Mouse (Mus musculus) kidney, postnatal 0 days (tissue): ENCODE results near the gene Bok. TPM values are rescaled to one million over a fixed set of nuclear protein-coding genes. Genes with fewer than 3 reads are reported as not detected.
A peak's percentile ranks its signal among the peaks of the same experiment; 100 is the strongest.

Source experiments
- ATAC-seq: fragments of 200-750 bp; cut with Nextera tagmentation; replicated peaks from 2 replicates; pipeline ENCODE4 v1.8.0; 2017; ENCODE audit warnings: low read depth, moderate number of reproducible peaks, moderate TSS enrichment, moderate library complexity; ENCODE audit not compliant: low FRiP score
- DNase-seq: peaks from one replicate; pipeline ENCODE4 v3.0.0-alpha.2; 2016; ENCODE audit warnings: low spot score
- H3K27ac ChIP-seq: fragments of 300-500 bp; sonication (generic); 2 replicates; pipeline ENCODE4 v1.5.1; 2014; ENCODE audit warnings: mild to moderate bottlenecking
- H3K27me3 ChIP-seq: fragments of 300-500 bp; sonication (generic); 2 replicates; pipeline ENCODE4 v1.6.1; 2014; ENCODE audit warnings: low read length, mixed read lengths; ENCODE audit not compliant: insufficient read depth
- H3K36me3 ChIP-seq: fragments of 300-500 bp; sonication (generic); 2 replicates; pipeline ENCODE4 v1.6.1; 2014; ENCODE audit warnings: low read length, mixed read lengths; ENCODE audit not compliant: insufficient read depth
- H3K4me1 ChIP-seq: fragments of 300-500 bp; sonication (generic); replicated peaks from 2 replicates; pipeline ENCODE4 v1.6.1; 2014; ENCODE audit warnings: antibody characterized with exemption, low read length, mixed read lengths; ENCODE audit not compliant: insufficient read depth
- H3K4me2 ChIP-seq: fragments of 300-500 bp; sonication (generic); 2 replicates; pipeline ENCODE4 v1.6.1; 2014; ENCODE audit warnings: mild to moderate bottlenecking, low read length, moderate library complexity, mixed read lengths
- H3K4me3 ChIP-seq: fragments of 300-500 bp; sonication (generic); replicated peaks from 2 replicates; pipeline ENCODE4 v1.5.1; 2014; ENCODE audit warnings: low read depth, low read length
- H3K9ac ChIP-seq: fragments of 300-500 bp; sonication (generic); 2 replicates; pipeline ENCODE4 v1.6.1; 2014; ENCODE audit warnings: low read depth, low read length
- H3K9me3 ChIP-seq: fragments of 300-500 bp; sonication (generic); replicated peaks from 2 replicates; pipeline ENCODE4 v1.6.1; 2016; ENCODE audit warnings: low read length, inconsistent platforms, mixed read lengths
- CTCF ChIP-seq: IDR thresholded peaks from 2 replicates; pipeline ENCODE4 v1.5.1; 2016; ENCODE audit warnings: antibody characterized with exemption, low read depth, mild to moderate bottlenecking, moderate library complexity
- WGBS: fragments of 180-500 bp; shearing (Covaris S2); extraction: QIAGEN DNeasy Blood & Tissue Kit; methylation state at CpG from one replicate; pipeline ENCODE4 v1.1.7; 2014; 5-methylcytosine and 5-hydroxymethylcytosine counted together
- polyA plus RNA-seq: library from polyadenylated mRNA; unstranded; fragments of >200 nt; fragmentation: Nextera tagmentation; extraction: Ambion mirVana; gene quantifications from 2 replicates; pipeline ENCODE4 v1.2.1, GENCODE M21; 2015

Bok gene
- polyA plus RNA-seq, 1 experiment from 2014 or later, result 109 TPM

DNA sequence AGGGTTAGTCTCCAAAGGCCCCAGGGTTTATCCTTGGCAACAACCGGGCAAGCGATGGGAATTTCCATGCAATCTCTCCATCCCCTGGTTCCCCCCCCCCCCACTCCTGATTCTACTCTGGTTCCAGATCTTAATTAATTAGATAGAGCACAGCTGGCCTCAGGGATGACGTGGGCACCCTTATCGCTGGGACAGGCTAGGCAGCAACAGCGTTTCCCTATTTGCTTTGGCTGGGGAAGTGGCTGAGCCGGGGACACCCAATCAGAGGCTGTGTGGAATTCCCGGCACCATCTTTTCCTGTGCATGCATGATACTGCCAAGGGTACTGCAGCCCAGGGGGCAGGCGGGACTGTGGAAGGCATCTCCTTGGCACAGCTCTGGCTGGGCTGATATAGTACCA is 2.7 kb downstream of the Bok start:
- WGBS, result 72% methylated on average over 8 of the region's 8 CpGs
- no peak for ATAC-seq

DNA sequence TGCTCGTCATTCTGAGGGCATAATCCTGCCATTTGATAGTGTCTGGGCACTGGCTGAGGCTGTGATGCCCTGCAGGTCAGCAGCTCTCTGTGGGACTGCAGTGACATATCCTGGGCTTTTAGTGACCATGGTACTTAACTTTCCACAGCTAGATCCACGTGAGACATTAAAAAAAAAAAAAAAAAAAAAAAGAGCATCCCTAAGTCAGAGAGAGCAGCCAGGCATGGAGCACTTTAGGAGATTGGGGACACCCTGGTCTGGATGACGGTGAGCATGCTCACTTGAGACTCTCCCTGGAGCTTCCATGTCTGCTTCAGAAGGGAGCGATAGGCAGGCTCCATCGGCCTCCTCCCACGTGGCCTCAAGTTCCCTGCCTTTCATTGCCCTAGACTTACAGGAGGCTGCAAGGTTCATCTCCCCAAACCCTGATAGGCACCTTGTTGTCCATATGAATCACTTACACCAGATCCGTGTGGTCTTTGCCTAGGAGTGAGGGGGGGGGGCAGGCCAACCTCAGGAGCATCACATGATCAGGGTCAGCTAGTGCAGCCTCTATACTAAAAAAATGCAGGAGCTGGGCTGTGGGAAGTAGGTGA is 4.5 kb downstream of the Bok start:
- H3K27me3 ChIP-seq, result no peaks in the 10 kb centered on the region
- no peak overlapping the region for H3K4me3 ChIP-seq
- no peaks in the 10 kb centered on the region; the same call in 1 of the 2 replicates for H3K4me1 ChIP-seq
- no peak for TF ChIP-seq CTCF
- no peaks in the 10 kb centered on the region for H3K9me3 ChIP-seq
- H3K36me3 ChIP-seq, result 0 out of 2 replicates have a peak, but pooled peaks cover 12% of the 10 kb centered on the region
- H3K4me2 ChIP-seq, result no peak overlapping the region
- 67% methylated on average over 7 of the region's 7 CpGs for WGBS
- H3K9ac ChIP-seq, result no peak overlapping the region
- no peak overlapping the region for H3K27ac ChIP-seq
- ATAC-seq (no peak), DNase-seq (no peak)

More for the DNA sequence above, 2.7 kb downstream of the Bok start:
- H3K27ac ChIP-seq, result no peak overlapping the region
- peak overlapping the region; percentile 95 for H3K4me2 ChIP-seq
- no peaks in the 10 kb centered on the region for H3K27me3 ChIP-seq
- no peak overlapping the region for H3K9ac ChIP-seq
- no peak overlapping the region for H3K4me3 ChIP-seq
- no peaks in the 10 kb centered on the region for H3K9me3 ChIP-seq
- peak; percentile 48 for DNase-seq
- H3K4me1 ChIP-seq, result no peaks in the 10 kb centered on the region; the same call in 1 of the 2 replicates
- TF ChIP-seq CTCF, result 0 out of 2 replicates have a peak, but pooled peaks have one; percentile 8
- H3K36me3 ChIP-seq, result 0 out of 2 replicates have a peak, but pooled peaks cover 9% of the 10 kb centered on the region

DNA sequence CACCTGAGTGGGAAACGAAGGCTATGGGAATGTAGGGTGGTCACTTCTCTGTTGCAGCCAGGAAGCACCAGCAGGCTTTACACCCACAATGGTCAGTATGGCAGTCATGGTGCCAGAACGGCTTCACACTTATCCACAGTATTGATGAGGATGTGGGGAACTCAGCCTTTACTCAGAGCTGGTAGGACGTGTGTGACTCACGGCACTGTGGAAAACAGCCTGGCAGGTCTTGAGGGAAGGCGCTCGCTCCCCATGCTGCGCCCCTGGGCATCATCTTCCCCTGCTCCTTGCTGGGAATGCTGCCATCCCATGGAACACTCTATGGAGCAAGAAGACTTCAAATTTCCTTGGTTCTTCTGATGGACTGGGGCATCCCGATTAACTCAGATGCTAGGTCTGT is 5.6 kb downstream of the Bok start:
- DNase-seq (no peak), ATAC-seq (no peak)
- 91% methylated on average over 8 of the region's 8 CpGs for WGBS
- Histone ChIP-seq H3K27me3 (no peaks in the 10 kb centered on the region), H3K9me3 (no peaks in the 10 kb centered on the region), H3K4me1 (no peaks in the 10 kb centered on the region; the same call in 1 of the 2 replicates), H3K9ac (no peak overlapping the region), H3K4me2 (no peak overlapping the region), H3K36me3 (0 out of 2 replicates have a peak, but pooled peaks cover 12% of the 10 kb centered on the region), H3K27ac (no peak overlapping the region), H3K4me3 (no peak overlapping the region)
- TF ChIP-seq CTCF, result no peak

DNA sequence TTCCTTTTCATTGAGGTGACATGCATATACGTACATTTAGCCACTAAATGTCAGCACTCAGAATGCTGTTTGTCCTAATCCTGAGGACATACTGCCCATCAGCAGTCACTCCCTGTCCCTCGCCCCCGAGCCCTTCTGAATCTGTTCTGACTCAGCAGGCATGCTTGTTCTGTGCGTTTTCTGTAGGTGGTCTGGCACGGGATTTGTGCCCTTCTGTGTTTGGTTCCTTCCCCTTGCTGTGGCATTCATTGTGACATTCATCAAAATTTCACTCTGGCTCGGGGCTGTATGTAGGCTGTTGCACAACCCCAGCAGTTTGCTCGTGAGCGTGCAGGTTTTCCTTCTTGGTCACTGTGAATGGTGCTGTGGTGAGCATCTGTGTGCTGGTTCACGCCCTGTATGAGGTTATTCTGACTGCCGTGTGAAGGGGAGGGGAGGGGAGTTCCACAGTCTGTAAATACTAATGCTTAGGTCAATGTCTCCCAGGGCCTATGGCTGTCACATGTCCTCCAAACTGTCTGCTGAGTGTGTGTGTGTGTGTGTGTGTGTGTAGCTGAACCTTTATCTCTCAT is 6.4 kb downstream of the Bok start:
- no peak for TF ChIP-seq CTCF
- DNase-seq (no peak), ATAC-seq (no peak)
- WGBS, result 82% methylated on average over 10 of the region's 10 CpGs
- H3K4me2 ChIP-seq, result no peak overlapping the region
- no peak overlapping the region for H3K27ac ChIP-seq
- H3K9ac ChIP-seq, result no peak overlapping the region
- H3K4me3 ChIP-seq, result no peak overlapping the region
- no peaks in the 10 kb centered on the region for H3K9me3 ChIP-seq
- no peaks in the 10 kb centered on the region for H3K4me1 ChIP-seq
- no peaks in the 10 kb centered on the region for H3K27me3 ChIP-seq
- 0 out of 2 replicates have a peak, but pooled peaks cover 12% of the 10 kb centered on the region for H3K36me3 ChIP-seq

DNA sequence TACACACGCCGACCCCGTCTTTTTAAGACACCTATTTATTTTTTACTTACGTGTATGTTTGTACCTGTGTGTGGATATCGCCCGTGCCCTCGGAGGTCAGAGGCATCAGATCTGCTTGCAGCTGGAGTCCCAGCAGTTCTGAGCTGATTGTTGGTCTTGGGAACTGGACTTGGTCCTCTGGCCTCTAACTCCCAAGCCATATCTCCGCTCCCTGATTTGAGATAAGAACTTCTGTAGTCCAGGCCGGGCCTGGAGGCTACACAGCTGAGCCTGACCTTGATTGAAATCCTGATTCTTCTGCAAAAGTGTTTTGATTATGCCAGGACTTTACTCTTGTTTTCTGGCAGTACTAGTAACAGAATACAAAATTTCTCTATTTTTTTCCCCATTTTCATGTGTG is 7.3 kb downstream of the Bok start:
- ATAC-seq (no peak), DNase-seq (no peak)
- WGBS, result 94% methylated on average over 9 of the region's 9 CpGs
- no peak overlapping the region for H3K27ac ChIP-seq
- H3K27me3 ChIP-seq, result no peaks in the 10 kb centered on the region
- H3K4me3 ChIP-seq, result no peak overlapping the region
- H3K9ac ChIP-seq, result no peak overlapping the region
- 0 out of 2 replicates have a peak, but pooled peaks cover 12% of the 10 kb centered on the region for H3K36me3 ChIP-seq
- TF ChIP-seq CTCF, result no peak
- no peaks in the 10 kb centered on the region for H3K9me3 ChIP-seq
- H3K4me1 ChIP-seq, result no peaks in the 10 kb centered on the region
- no peak overlapping the region for H3K4me2 ChIP-seq

DNA sequence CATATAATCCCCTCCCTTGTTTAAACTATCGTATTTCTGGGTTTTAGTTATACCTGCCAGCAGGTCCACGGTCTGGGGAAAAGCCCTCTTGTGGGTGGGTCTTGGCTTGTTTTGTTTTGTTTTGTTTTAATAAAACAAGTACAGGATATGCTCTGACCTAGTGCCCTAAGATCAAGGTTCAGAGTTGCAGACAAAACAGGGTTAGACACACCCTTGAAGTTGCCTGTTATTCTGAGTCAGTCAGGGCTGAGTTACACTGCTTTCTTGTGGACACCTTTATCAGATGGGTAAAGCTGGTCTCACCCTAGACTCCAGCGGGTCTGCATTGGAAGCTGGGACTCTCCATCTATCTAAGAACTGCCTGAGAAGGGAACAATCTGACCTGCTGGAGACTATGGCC is 8.0 kb downstream of the Bok start:
- Histone ChIP-seq H3K36me3 (0 out of 2 replicates have a peak, but pooled peaks cover 9% of the 10 kb centered on the region), H3K9ac (no peak overlapping the region), H3K27ac (no peak overlapping the region), H3K9me3 (no peaks in the 10 kb centered on the region), H3K4me2 (no peak overlapping the region), H3K4me3 (no peak overlapping the region), H3K4me1 (no peaks in the 10 kb centered on the region), H3K27me3 (no peaks in the 10 kb centered on the region)
- no peak for DNase-seq
- TF ChIP-seq CTCF, result no peak
- WGBS, result 76% methylated on average over 3 of the region's 3 CpGs
- no peak for ATAC-seq
